Mouse (Mus musculus): ENCODE measurements around the gene Aff4.

Aff4 gene

GRCm38 (mm10) chr11:53427993-53428715 lies 77.5 kb downstream of the Aff4 start:
- no peak for DNase-seq (ENCODE audit: low read depth, low spot score)

- DNase-seq (ENCODE audit: low read depth, low spot score), result no peak
Observed at GRCm38 (mm10) chr11:53428716-53429057, 78.1 kb downstream of the Aff4 start.

- DNase-seq (ENCODE audit: low read depth, low spot score), result no peak
Observed at GRCm38 (mm10) chr11:53429182-53429581, 78.5 kb downstream of the Aff4 start.

GRCm38 (mm10) chr11:53430300-53430669 lies 79.7 kb downstream of the Aff4 start:
- no peak for DNase-seq (ENCODE audit: low read depth, low spot score)

- DNase-seq (ENCODE audit: low read depth, low spot score), result peak; percentile 100
Observed at GRCm38 (mm10) chr11:53430670-53431346, 80.2 kb downstream of the Aff4 start, which contains the start of the genes Uqcrq and Gdf9. Gene Uqcrq, minus strand, starts transcription at chr11:53430831. Gene Gdf9, plus strand, starts transcription at chr11:53431023.

- no peak for DNase-seq (ENCODE audit: low read depth, low spot score)
Observed at GRCm38 (mm10) chr11:53431347-53432056, 80.9 kb downstream of the Aff4 start.

GRCm38 (mm10) chr11:53433057-53433456 lies 82.4 kb downstream of the Aff4 start:
- no peak for DNase-seq (ENCODE audit: low read depth, low spot score)

GRCm38 (mm10) chr11:53435504-53435903 lies 84.9 kb downstream of the Aff4 start:
- no peak for DNase-seq (ENCODE audit: low read depth, low spot score)

- no peak for DNase-seq (ENCODE audit: low read depth, low spot score)
Observed at GRCm38 (mm10) chr11:53436338-53436737, 85.7 kb downstream of the Aff4 start.

- no peak for DNase-seq (ENCODE audit: low read depth, low spot score)
Observed at GRCm38 (mm10) chr11:53441921-53442320, 91.3 kb downstream of the Aff4 start.

- no peak for DNase-seq (ENCODE audit: low read depth, low spot score)
Observed at GRCm38 (mm10) chr11:53443861-53444260, 93.2 kb downstream of the Aff4 start.

- DNase-seq (ENCODE audit: low read depth, low spot score), result no peak
Observed at GRCm38 (mm10) chr11:53445562-53445961, 94.9 kb downstream of the Aff4 start.

GRCm38 (mm10) chr11:53446183-53446582 lies 95.5 kb downstream of the Aff4 start:
- DNase-seq (ENCODE audit: low read depth, low spot score), result no peak

GRCm38 (mm10) chr11:53447996-53448395 lies 97.4 kb downstream of the Aff4 start:
- no peak for DNase-seq (ENCODE audit: low read depth, low spot score)

- DNase-seq (ENCODE audit: low read depth, low spot score), result no peak
Observed at GRCm38 (mm10) chr11:53448529-53448928, 97.9 kb downstream of the Aff4 start.

GRCm38 (mm10) chr11:53450070-53450705 lies 99.6 kb downstream of the Aff4 start:
- DNase-seq (ENCODE audit: low read depth, low spot score), result no peak

- DNase-seq (ENCODE audit: low read depth, low spot score), result no peak
Observed at GRCm38 (mm10) chr11:53451361-53451760, 100.7 kb downstream of the Aff4 start.

GRCm38 (mm10) chr11:53452396-53452795 lies 101.8 kb downstream of the Aff4 start:
- DNase-seq (ENCODE audit: low read depth, low spot score), result no peak

GRCm38 (mm10) chr11:53453031-53453430 lies 102.4 kb downstream of the Aff4 start:
- DNase-seq (ENCODE audit: low read depth, low spot score), result no peak

- no peak for DNase-seq (ENCODE audit: low read depth, low spot score)
Observed at GRCm38 (mm10) chr11:53456474-53457371, 106.1 kb downstream of the Aff4 start, which contains the start of the genes Gm10447 and Shroom1. Gene Gm10447, minus strand, starts transcription at chr11:53457110. Gene Shroom1, plus strand, starts transcription at chr11:53457205.
